Mouse (Mus musculus): ENCODE data around the gene Cdh9. TPM values are rescaled to one million over a fixed set of nuclear protein-coding genes. Genes with fewer than 3 reads are reported as not detected.

The Cdh9 gene
- total RNA-seq (2022) = 1 to 10 TPM in 2 of 4 experiments, under 1 TPM in 2; 0.37 to 4.5 (median 1.8) TPM

- DNase-seq = peak; percentile 60
Measured at GRCm38 (mm10) chr15:16728470-16729011, at the start of gene Cdh9. Gene Cdh9 (plus strand): TSS chr15:16728756.

- no peak for DNase-seq
Measured at GRCm38 (mm10) chr15:16679096-16679495, 49.5 kb upstream of the Cdh9 start.

- no peak for DNase-seq
Measured at GRCm38 (mm10) chr15:16699821-16700220, 28.7 kb upstream of the Cdh9 start.

GRCm38 (mm10) chr15:16702340-16702739, 26.2 kb upstream of the Cdh9 start:
- no peak for DNase-seq

- no peak for DNase-seq
Measured at GRCm38 (mm10) chr15:16739088-16739487, 10.5 kb downstream of the Cdh9 start.

GRCm38 (mm10) chr15:16746672-16747071, 18.1 kb downstream of the Cdh9 start:
- DNase-seq = no peak

GRCm38 (mm10) chr15:16763252-16763651, 34.7 kb downstream of the Cdh9 start:
- DNase-seq = no peak

- no peak for DNase-seq
Measured at GRCm38 (mm10) chr15:16784575-16784974, 56.0 kb downstream of the Cdh9 start.

- no peak for DNase-seq
Measured at GRCm38 (mm10) chr15:16792857-16793256, 64.3 kb downstream of the Cdh9 start.

- no peak for DNase-seq
Measured at GRCm38 (mm10) chr15:16801302-16801701, 72.7 kb downstream of the Cdh9 start.

- no peak for DNase-seq
Measured at GRCm38 (mm10) chr15:16810787-16811186, 82.2 kb downstream of the Cdh9 start.

- DNase-seq = no peak
Measured at GRCm38 (mm10) chr15:16814035-16814434, 85.5 kb downstream of the Cdh9 start.

- no peak for DNase-seq
Measured at GRCm38 (mm10) chr15:16834761-16835160, 106.2 kb downstream of the Cdh9 start.

- DNase-seq = no peak
Measured at GRCm38 (mm10) chr15:16882542-16882941, 154.0 kb downstream of the Cdh9 start.

- no peak for DNase-seq
Measured at GRCm38 (mm10) chr15:16896674-16897073, 168.1 kb downstream of the Cdh9 start.

All from adrenal gland, adult 8-10 months (tissue).